Mouse (Mus musculus) erythroblast, embryonic 14.5 days (primary cell): ENCODE results near the gene Pigx. TPM values are rescaled to one million over a fixed set of nuclear protein-coding genes. Genes with fewer than 3 reads are reported as not detected.

Source experiments
- H3K27me3 ChIP-seq: 2 replicates; pipeline ENCODE4 v1.6.1; 2012; ENCODE audit warnings: inconsistent platforms; ENCODE audit not compliant: control insufficient read depth
- H3K36me3 ChIP-seq: 2 replicates; pipeline ENCODE4 v1.6.1; 2012; ENCODE audit warnings: mild to moderate bottlenecking, inconsistent platforms; ENCODE audit not compliant: control insufficient read depth
- H3K4me1 ChIP-seq: 2 replicates; pipeline ENCODE4 v1.6.1; 2012; ENCODE audit warnings: inconsistent platforms; ENCODE audit not compliant: control insufficient read depth
- H3K4me3 ChIP-seq: replicated peaks from 2 replicates; pipeline ENCODE3; 2012; ENCODE audit warnings: moderate library complexity, mild to moderate bottlenecking, inconsistent platforms
- H3K9me3 ChIP-seq: 2 replicates; pipeline ENCODE4 v1.6.1; 2012; ENCODE audit warnings: low read length, inconsistent platforms, mixed read lengths; ENCODE audit not compliant: control insufficient read depth
- GATA1 ChIP-seq: IDR thresholded peaks from 2 replicates; pipeline ENCODE4 v1.6.1; 2012; ENCODE audit warnings: low read length, inconsistent platforms, mixed read lengths
- TAL1 ChIP-seq: IDR thresholded peaks from 3 replicates; pipeline ENCODE4 v1.6.1; 2012; ENCODE audit warnings: low read length, inconsistent platforms, mixed read lengths
- polyA plus RNA-seq: library from polyadenylated mRNA; stranded (reverse); fragments of >175 nt; gene quantifications from 2 replicates; pipeline ENCODE4 v1.2.3, GENCODE M21; 2012

Gene Pigx
- 0.18 and 0.22 TPM in 2 replicates for polyA plus RNA-seq

- H3K36me3 ChIP-seq = peaks cover under 1% of the 10 kb centered on the region; the same call in 1 of the 2 replicates
- no peaks in the 10 kb centered on the region for H3K27me3 ChIP-seq
- no peaks in the 10 kb centered on the region for H3K9me3 ChIP-seq
- TF ChIP-seq GATA1 = no peak
- no peak for TF ChIP-seq TAL1
- H3K4me3 ChIP-seq = peak within 1 kb of the TSS; percentile 83
- peaks cover 19% of the 10 kb centered on the region for H3K4me1 ChIP-seq
These were observed at the start of gene Pigx, which contains the start of gene Cep19 for GRCm38 (mm10) chr16:32099638-32100150. Gene Pigx (minus strand): TSS chr16:32099740. Gene Cep19 (plus strand): TSS chr16:32099800.

DNA sequence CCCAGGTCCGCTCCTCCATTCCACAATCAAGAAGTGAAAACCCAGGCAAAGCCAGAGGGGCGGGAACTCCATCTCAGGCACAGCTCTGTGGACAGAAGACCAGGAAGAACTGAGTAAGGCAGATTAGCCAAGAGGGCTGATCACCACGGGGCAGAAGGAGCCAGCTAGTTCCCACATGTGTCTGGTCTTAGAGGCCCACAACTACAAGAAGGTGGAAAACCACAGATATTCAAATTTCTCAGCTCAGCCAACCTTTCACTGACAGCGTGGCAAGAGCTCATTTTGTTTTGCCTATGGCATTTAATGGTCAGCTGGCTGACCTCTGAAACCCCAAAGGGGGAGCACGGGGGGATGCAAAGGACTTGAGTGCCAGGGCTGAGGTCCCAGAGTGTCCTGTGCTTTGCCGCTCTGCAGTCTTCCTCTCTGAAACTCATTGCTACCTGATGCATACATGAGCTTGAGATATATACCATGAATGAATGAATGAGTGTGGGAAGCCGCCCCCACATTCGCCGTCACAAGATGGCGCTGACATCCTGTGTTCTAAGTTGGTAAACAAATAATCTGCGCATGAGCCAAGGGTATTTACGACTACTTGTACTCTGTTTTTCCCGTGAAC, 48.2 kb upstream of the Pigx start:
- H3K9me3 ChIP-seq = no peaks in the 10 kb centered on the region
- H3K27me3 ChIP-seq = no peaks in the 10 kb centered on the region
- peaks cover 29% of the 10 kb centered on the region for H3K36me3 ChIP-seq
- TF ChIP-seq TAL1 (no peak), GATA1 (no peak)
- no peaks in the 10 kb centered on the region for H3K4me1 ChIP-seq
- no peak overlapping the region for H3K4me3 ChIP-seq

DNA sequence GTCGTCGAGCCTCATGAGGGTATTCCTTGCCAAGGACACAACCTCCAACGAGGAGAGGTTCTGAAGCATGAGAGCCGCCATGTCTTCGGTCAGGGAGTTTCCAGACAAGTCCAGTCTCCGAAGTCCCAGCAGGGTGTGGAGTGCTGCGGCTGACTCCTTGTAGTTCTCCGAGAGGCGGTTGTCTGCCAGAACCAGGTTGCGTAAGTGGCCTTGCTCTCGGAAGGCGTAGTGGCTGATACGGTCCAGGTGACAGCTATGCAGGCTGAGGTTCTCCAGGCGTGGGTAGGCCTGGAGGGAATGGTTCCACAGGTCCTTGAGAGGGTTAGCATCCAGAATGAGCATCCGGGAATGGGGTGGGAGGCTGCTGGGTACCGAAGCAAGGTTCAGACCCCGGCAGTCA, 45.1 kb upstream of the Pigx start:
- Histone ChIP-seq H3K4me1 (no peaks in the 10 kb centered on the region), H3K36me3 (peaks cover 29% of the 10 kb centered on the region), H3K27me3 (no peaks in the 10 kb centered on the region), H3K9me3 (no peaks in the 10 kb centered on the region), H3K4me3 (no peak overlapping the region)
- no peak for TF ChIP-seq TAL1
- TF ChIP-seq GATA1 = no peak

GRCm38 (mm10) chr16:32143766-32144165, 44.2 kb upstream of the Pigx start:
- Histone ChIP-seq H3K27me3 (peaks cover 3% of the 10 kb centered on the region; the same call in 1 of the 2 replicates), H3K4me1 (no peaks in the 10 kb centered on the region), H3K4me3 (no peak overlapping the region), H3K9me3 (no peaks in the 10 kb centered on the region), H3K36me3 (peaks cover 29% of the 10 kb centered on the region)
- TF ChIP-seq TAL1 (no peak), GATA1 (no peak)

DNA sequence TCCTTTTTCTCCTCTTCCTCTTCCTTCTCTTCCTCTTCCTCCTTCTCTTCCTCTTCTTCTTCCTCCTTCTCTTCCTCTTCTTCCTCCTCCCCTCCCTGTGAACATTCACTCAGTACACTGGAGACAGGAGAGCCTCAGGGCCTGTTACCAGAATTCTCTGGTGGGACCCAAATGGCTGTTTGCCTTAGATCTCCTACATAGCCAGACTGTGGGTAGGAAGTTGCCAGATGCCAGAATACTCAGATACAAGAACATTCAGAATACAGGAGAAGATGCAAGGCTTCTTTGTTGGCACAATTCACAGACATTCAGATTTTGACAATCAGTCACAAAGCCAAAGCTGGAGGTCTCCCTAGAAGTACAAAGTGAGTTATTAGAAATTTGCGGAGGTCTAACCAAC, 39.4 kb upstream of the Pigx start:
- no peaks in the 10 kb centered on the region for H3K4me1 ChIP-seq
- no peak for TF ChIP-seq TAL1
- TF ChIP-seq GATA1 = no peak
- no peaks in the 10 kb centered on the region for H3K9me3 ChIP-seq
- peaks cover 3% of the 10 kb centered on the region; the same call in 1 of the 2 replicates for H3K27me3 ChIP-seq
- H3K36me3 ChIP-seq = peaks cover 13% of the 10 kb centered on the region
- no peak overlapping the region for H3K4me3 ChIP-seq

DNA sequence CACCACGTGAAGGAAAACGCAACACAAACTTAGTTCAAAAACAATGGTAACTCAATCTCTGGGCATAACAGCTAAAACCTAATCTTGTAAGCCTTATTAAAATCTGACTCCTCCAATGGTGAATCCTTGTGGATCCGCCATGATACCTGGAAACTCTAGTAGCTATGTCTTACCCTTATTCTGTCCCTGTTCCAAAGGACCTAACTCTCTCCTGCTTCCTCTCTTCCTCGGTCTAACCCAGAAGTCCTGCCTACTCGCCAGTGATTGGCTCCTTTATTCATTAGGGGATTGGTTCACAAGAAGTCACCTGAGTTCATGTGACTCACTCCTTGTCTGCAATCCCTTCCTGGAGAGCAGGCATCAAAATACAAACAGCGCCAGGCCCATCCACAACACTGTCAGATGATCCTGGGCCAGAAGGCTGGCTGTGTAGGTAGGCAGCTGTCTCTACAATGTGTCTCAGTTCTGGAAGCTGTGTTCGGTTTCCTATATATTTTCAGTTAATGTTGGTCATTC, 36.4 kb upstream of the Pigx start:
- no peak for TF ChIP-seq GATA1
- no peak for TF ChIP-seq TAL1
- Histone ChIP-seq H3K36me3 (no peaks in the 10 kb centered on the region), H3K4me3 (no peak overlapping the region)

GRCm38 (mm10) chr16:32133148-32133547, 33.6 kb upstream of the Pigx start:
- Histone ChIP-seq H3K27me3 (no peaks in the 10 kb centered on the region), H3K9me3 (no peaks in the 10 kb centered on the region), H3K4me1 (peaks cover 19% of the 10 kb centered on the region), H3K4me3 (no peak overlapping the region), H3K36me3 (no peaks in the 10 kb centered on the region)
- no peak for TF ChIP-seq GATA1
- TF ChIP-seq TAL1 = no peak

More for the DNA sequence above, 36.4 kb upstream of the Pigx start:
- Histone ChIP-seq H3K4me1 (peaks cover 2% of the 10 kb centered on the region), H3K9me3 (no peaks in the 10 kb centered on the region), H3K27me3 (peaks cover 3% of the 10 kb centered on the region; the same call in 1 of the 2 replicates)

DNA sequence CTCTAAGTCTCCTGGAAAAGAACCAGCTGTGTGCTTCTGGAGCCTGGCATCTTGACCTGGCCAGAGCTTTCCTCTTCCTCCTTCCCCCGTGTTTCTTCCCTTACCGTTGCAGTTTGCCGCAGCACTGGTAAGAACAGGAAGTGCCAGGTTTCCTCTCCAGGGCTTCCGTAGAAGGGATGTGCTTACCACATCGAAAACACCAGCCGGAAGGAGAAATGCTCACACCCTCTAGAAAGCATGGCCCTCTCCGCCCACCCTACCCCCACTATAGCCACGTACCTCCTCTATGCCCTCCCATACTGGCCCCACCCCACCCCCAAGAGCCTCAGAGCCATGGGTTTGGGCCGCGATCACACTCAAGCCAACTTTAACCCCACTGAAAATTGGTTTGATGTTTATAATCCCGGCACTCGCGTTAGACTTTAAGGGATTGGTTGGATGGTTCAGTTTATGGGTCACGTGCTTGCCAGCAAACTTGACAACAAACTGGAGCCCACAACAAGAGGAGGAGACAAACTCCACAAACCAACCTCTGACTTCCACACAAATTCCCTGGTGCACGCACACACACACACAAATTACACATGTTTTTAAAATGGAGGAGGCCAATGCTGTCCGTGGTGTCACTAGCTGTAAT, 30.8 kb upstream of the Pigx start:
- TF ChIP-seq TAL1 (no peak), GATA1 (no peak)
- Histone ChIP-seq H3K4me3 (peak overlapping the region; percentile 67), H3K4me1 (peaks cover 19% of the 10 kb centered on the region)

More for the DNA sequence above, 30.8 kb upstream of the Pigx start:
- Histone ChIP-seq H3K36me3 (no peaks in the 10 kb centered on the region), H3K9me3 (no peaks in the 10 kb centered on the region), H3K27me3 (no peaks in the 10 kb centered on the region)
